Mouse (Mus musculus) liver, adult 2 months (tissue): ENCODE data around the gene Brca2.

Experiments
- CTCF ChIP-seq: fragments of 200-500 bp; IDR thresholded peaks from 2 replicates; pipeline ENCODE4 v1.5.1; 2011; ENCODE audit warnings: low read depth, low read length, control low read depth
- POLR2A ChIP-seq: fragments of 200-500 bp; IDR thresholded peaks from 2 replicates; pipeline ENCODE4 v1.6.1; 2011; ENCODE audit warnings: low read length, control low read depth; ENCODE audit not compliant: insufficient read depth; ENCODE audit errors: extremely low read depth

- TF ChIP-seq POLR2A: no peak
- no peak for TF ChIP-seq CTCF
Observed at GRCm38 (mm10) chr5:150522867-150523234, 421 bp downstream of the Brca2 start.
